Comparison of ENCODE assay signal across 10 mouse cellular contexts in the genomic region with DNA sequence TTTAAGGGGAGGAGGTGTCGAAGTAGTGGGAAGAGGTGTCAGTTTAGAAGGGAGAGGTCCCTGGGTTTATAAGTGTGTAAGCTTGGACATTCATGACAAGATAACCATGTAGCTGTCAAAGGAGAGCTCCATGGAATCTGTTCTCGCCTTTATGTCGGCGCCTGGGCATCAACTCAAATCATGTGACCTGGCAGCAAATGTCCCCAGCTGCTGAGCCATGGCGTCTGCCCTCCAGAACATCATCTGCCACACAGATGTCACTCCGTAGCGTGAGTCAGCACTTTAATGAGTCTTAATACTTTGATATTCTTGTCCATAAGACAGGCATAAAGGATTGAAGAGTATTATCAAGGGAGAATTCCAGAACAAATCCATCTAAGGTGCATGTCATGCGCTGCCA. TPM values are rescaled to one million over a fixed set of nuclear protein-coding genes. Genes with fewer than 3 reads are reported as not detected.
DNase-seq lines count a peak whose midpoint lies in the region; ATAC-seq and TF ChIP-seq lines count a peak whose summit lies in the region.
"Had no signal": no experiment of that assay in that cellular context is flagged by ENCODE, and none has a peak within 500 bp of the region (broad histone marks: within the 10 kb centered on the region; RNA-seq: fewer than 3 reads in every experiment).

No protein-coding gene starts in this region.

- peaks cover 39% of the 10 kb centered on the region for H3K27me3 ChIP-seq in lung, embryonic 14.5 days (ENCODE audit: insufficient read depth, low read length)
- peaks cover 53% of the 10 kb centered on the region for H3K27me3 ChIP-seq in liver, embryonic 11.5 days (replicated peaks; ENCODE audit: control insufficient read depth, insufficient read depth, low read length)

- 37% methylated on average over 8 of the region's 8 CpGs for WGBS in lung, embryonic 14.5 days
- WGBS in olfactory bulb, adult 2 months = 41% methylated on average over 8 of the region's 8 CpGs
- 47% methylated on average over 8 of the region's 8 CpGs for WGBS in liver, embryonic 11.5 days

- intact Hi-C loops in heart, postnatal 10 days (cut with DNase I) = loop anchor here (10.0 kb wide), 1 partner anchor 888 kb away; a partner anchor contains a TSS

- H3K27ac ChIP-seq in lung, embryonic 14.5 days (ENCODE audit: low read depth) = no peak overlapping the region
- peak overlapping the region; percentile 9; the same call in 1 of the 2 replicates for H3K27ac ChIP-seq in olfactory bulb, adult 2 months (ENCODE audit: insufficient read depth, low read depth, low read length)
- H3K27ac ChIP-seq in liver, embryonic 11.5 days (ENCODE audit: low read depth, low read length) = no peak overlapping the region
- H3K27ac ChIP-seq: liver, embryonic 15.5 days had no signal

- no peaks in the 10 kb centered on the region for H3K9me3 ChIP-seq in lung, embryonic 14.5 days (ENCODE audit: low read depth, low read length)
- no peaks in the 10 kb centered on the region for H3K9me3 ChIP-seq in liver, embryonic 11.5 days (ENCODE audit: control insufficient read depth, low read length)
- H3K9me3 ChIP-seq: liver, embryonic 15.5 days had no signal

- no peaks in the 10 kb centered on the region for H3K36me3 ChIP-seq in lung, embryonic 14.5 days (ENCODE audit: insufficient read depth)
- H3K36me3 ChIP-seq in liver, embryonic 11.5 days (ENCODE audit: control insufficient read depth, insufficient read depth, low read length) = no peaks in the 10 kb centered on the region
- H3K36me3 ChIP-seq: liver, embryonic 15.5 days had no signal

- H3K4me3 ChIP-seq in lung, embryonic 14.5 days (ENCODE audit: low read depth, low read length) = no peak overlapping the region
- no peak overlapping the region for H3K4me3 ChIP-seq in olfactory bulb, adult 2 months (ENCODE audit: insufficient read depth, low read depth, low read length)
- H3K4me3 ChIP-seq in liver, embryonic 11.5 days (ENCODE audit: low read depth, low read length) = no peak overlapping the region
- H3K4me3 ChIP-seq: liver, embryonic 15.5 days had no signal

- peak; percentile 50 to 78 for DNase-seq in adrenal gland, adult (ENCODE audit: inconsistent age in 2 of 2, low spot score in 1 of 2)
- no peak for DNase-seq in adrenal gland, adult 8-10 months
- DNase-seq in lung, embryonic 14.5 days = peak; percentile 41
- no peak for DNase-seq in lung, postnatal 25 days (ENCODE audit: low spot score)
- peak; percentile 69 to 75 for DNase-seq in heart, postnatal 10 days
- DNase-seq in liver, embryonic 11.5 days (ENCODE audit: low spot score) = no peak
- DNase-seq in left cerebral cortex, adult 8-10 months (ENCODE audit: low spot score in 2 of 2) = no peak
- DNase-seq: spleen, adult 18-20 months had no signal

- TF ChIP-seq POLR2A in olfactory bulb, adult 2 months (IDR thresholded peaks at IDR 0.05; ENCODE audit: insufficient read depth, low read depth, low read length) = no peak

- no peaks in the 10 kb centered on the region for H3K4me1 ChIP-seq in lung, embryonic 14.5 days (ENCODE audit: insufficient read depth)
- H3K4me1 ChIP-seq in olfactory bulb, adult 2 months (ENCODE audit: control insufficient read depth, insufficient read depth, low read length) = peaks cover 25% of the 10 kb centered on the region
- no peaks in the 10 kb centered on the region for H3K4me1 ChIP-seq in liver, embryonic 11.5 days (replicated peaks; ENCODE audit: control insufficient read depth, insufficient read depth, low read length)
- H3K4me1 ChIP-seq: liver, embryonic 15.5 days had no signal

- H3K4me2 ChIP-seq in lung, embryonic 14.5 days = peak overlapping the region; percentile 62
- no peak overlapping the region for H3K4me2 ChIP-seq in liver, embryonic 11.5 days

- ATAC-seq in lung, embryonic 14.5 days (ENCODE audit: insufficient read depth) = no peak
- no peak for ATAC-seq in liver, embryonic 11.5 days (replicated peaks; ENCODE audit: low FRiP score)

- no peak overlapping the region for H3K9ac ChIP-seq in lung, embryonic 14.5 days
- no peak overlapping the region for H3K9ac ChIP-seq in liver, embryonic 11.5 days (ENCODE audit: low read depth, low read length)
- H3K9ac ChIP-seq: liver, embryonic 15.5 days had no signal

- no peak for TF ChIP-seq CTCF in lung, embryonic 14.5 days (IDR thresholded peaks at IDR 0.05; ENCODE audit: low read depth)
- TF ChIP-seq CTCF in olfactory bulb, adult 2 months (IDR thresholded peaks at IDR 0.05; ENCODE audit: insufficient read depth, low read depth, low read length) = no peak

RNA-seq across cellular contexts. Expression of a gene that starts 50.8 kb away (rescaled TPM):
- 10 to 100 TPM; 82.8 to 94.0 (median 84.4) TPM for total RNA-seq in adrenal gland, adult 8-10 months (2022)
- polyA plus RNA-seq in lung, embryonic 14.5 days (2014; fragmentation: Nextera tagmentation; extraction: Ambion mirVana) = 130 TPM in 2 replicates
- 10 to 100 TPM; 40.9 to 47.6 TPM for total RNA-seq in heart, postnatal 10 days (2021)
- not detected in 2 replicates for polyA plus RNA-seq in olfactory bulb, adult 2 months (2012; ENCODE audit: insufficient read depth, insufficient read length, low replicate concordance, missing spikeins)
- 278 and 320 TPM in 2 replicates for polyA plus RNA-seq in liver, embryonic 11.5 days (2014; fragmentation: Nextera tagmentation; extraction: Ambion mirVana)
- 10 to 100 TPM; 73.7 to 94.6 (median 86.7) TPM for total RNA-seq in left cerebral cortex, adult 8-10 months (2022)

RNA-seq across cellular contexts. Expression of a gene that starts 51.7 kb away (rescaled TPM):
- 10 to 100 TPM; 22.6 to 24.5 (median 23.7) TPM for total RNA-seq in adrenal gland, adult 8-10 months (2022)
- polyA plus RNA-seq in lung, embryonic 14.5 days (2014; fragmentation: Nextera tagmentation; extraction: Ambion mirVana) = 7.5 and 8.9 TPM in 2 replicates
- total RNA-seq in heart, postnatal 10 days (2021) = 10 to 100 TPM; 17.2 to 17.6 TPM
- not detected in 2 replicates for polyA plus RNA-seq in olfactory bulb, adult 2 months (2012; ENCODE audit: insufficient read depth, insufficient read length, low replicate concordance, missing spikeins)
- polyA plus RNA-seq in liver, embryonic 11.5 days (2014; fragmentation: Nextera tagmentation; extraction: Ambion mirVana) = 5.3 and 6.2 TPM in 2 replicates
- total RNA-seq in left cerebral cortex, adult 8-10 months (2022) = 10 to 100 TPM; 40.9 to 45.1 (median 44.2) TPM

Comparison
In these comparisons a context has a peak if more than half of its experiments do, and no peak if none do; other contexts are left out.
1. DNase-seq: peak in adrenal gland, adult (2 of 2), lung, embryonic 14.5 days (single experiment) and heart, postnatal 10 days (2 of 2); none in adrenal gland, adult 8-10 months (single experiment), lung, postnatal 25 days (single experiment), liver, embryonic 11.5 days (single experiment) and left cerebral cortex, adult 8-10 months (0 of 2).